Mouse (Mus musculus) cerebellum, adult 2 months (tissue): ENCODE results near the gene Rnf31.

Source experiments
- CTCF ChIP-seq: fragments of 200-500 bp; IDR thresholded peaks from 2 replicates; pipeline ENCODE4 v1.5.1; 2011; ENCODE audit warnings: low read depth, mild to moderate bottlenecking, control low read depth, low read length, moderate library complexity, borderline replicate concordance; ENCODE audit not compliant: insufficient read depth
- POLR2A ChIP-seq: fragments of 200-500 bp; IDR thresholded peaks from 2 replicates; pipeline ENCODE4 v1.6.1; 2011; ENCODE audit warnings: low read length, control low read depth, borderline replicate concordance; ENCODE audit not compliant: insufficient read depth

GRCm38 (mm10) chr14:55642679-55643059 is 51.2 kb downstream of the Rnf31 start:
- TF ChIP-seq POLR2A: no peak
- TF ChIP-seq CTCF: no peak
